Mouse (Mus musculus): Measurements from ENCODE around the gene Nol12. TPM values are rescaled to one million over a fixed set of nuclear protein-coding genes. Genes with fewer than 3 reads are reported as not detected.
A peak's percentile ranks its signal among the peaks of the same experiment; 100 is the strongest.

Gene Nol12
- polyA plus RNA-seq, 1 experiment from 2014 or later: 20.3 TPM

- 83% methylated on average over 12 of the region's 12 CpGs for WGBS (ENCODE audit: insufficient replicate concordance)
- no peak overlapping the region for H3K4me3 ChIP-seq (ENCODE audit: low read depth, low read length)
- no peaks in the 10 kb centered on the region for H3K9me3 ChIP-seq (ENCODE audit: low read length)
- no peak for DNase-seq
- no peak overlapping the region for H3K4me2 ChIP-seq (ENCODE audit: low read depth, low read length)
- H3K4me1 ChIP-seq (ENCODE audit: insufficient read depth): peaks cover 34% of the 10 kb centered on the region
- H3K9ac ChIP-seq (replicated peaks): no peak overlapping the region
- TF ChIP-seq EP300 (IDR thresholded peaks at IDR 0.05; ENCODE audit: low read depth): no peak
- no peak for TF ChIP-seq CTCF (IDR thresholded peaks at IDR 0.05; ENCODE audit: low read depth)
- H3K27me3 ChIP-seq (ENCODE audit: insufficient read depth, low read length): no peaks in the 10 kb centered on the region
- no peaks in the 10 kb centered on the region for H3K36me3 ChIP-seq (replicated peaks; ENCODE audit: insufficient read depth, low read length)
- no peak for ATAC-seq
- H3K27ac ChIP-seq (ENCODE audit: low read depth): no peak overlapping the region
Observed at GRCm38 (mm10) chr15:78919914-78920313, 14.8 kb upstream of the Nol12 start.

- Histone ChIP-seq H3K4me1 (ENCODE audit: insufficient read depth) (peaks cover 51% of the 10 kb centered on the region), H3K9ac (replicated peaks) (peak overlapping the region; percentile 58), H3K9me3 (ENCODE audit: low read length) (no peaks in the 10 kb centered on the region), H3K4me3 (ENCODE audit: low read depth, low read length) (peak overlapping the region; percentile 28), H3K27me3 (ENCODE audit: insufficient read depth, low read length) (no peaks in the 10 kb centered on the region), H3K36me3 (replicated peaks; ENCODE audit: insufficient read depth, low read length) (no peaks in the 10 kb centered on the region), H3K27ac (ENCODE audit: low read depth) (peak overlapping the region; percentile 93), H3K4me2 (ENCODE audit: low read depth, low read length) (peak overlapping the region; percentile 72)
- peak; percentile 83 for ATAC-seq
- WGBS (ENCODE audit: insufficient replicate concordance): 47% methylated on average over 7 of the region's 7 CpGs
- peak; percentile 79 for DNase-seq
- TF ChIP-seq EP300 (IDR thresholded peaks at IDR 0.05; ENCODE audit: low read depth) (peak; percentile 96), CTCF (IDR thresholded peaks at IDR 0.05; ENCODE audit: low read depth) (peak; percentile 61)
Observed at GRCm38 (mm10) chr15:78922700-78923099, 12.0 kb upstream of the Nol12 start.

- TF ChIP-seq EP300 (IDR thresholded peaks at IDR 0.05; ENCODE audit: low read depth) (0 out of 2 replicates have a peak, but pooled peaks have one; percentile 55), CTCF (IDR thresholded peaks at IDR 0.05; ENCODE audit: low read depth) (no peak)
- H3K27ac ChIP-seq (ENCODE audit: low read depth): peak overlapping the region; percentile 93
- ATAC-seq (peak; percentile 72), DNase-seq (peak; percentile 77)
- peaks cover 60% of the 10 kb centered on the region for H3K4me1 ChIP-seq (ENCODE audit: insufficient read depth)
- H3K9ac ChIP-seq (replicated peaks): peak overlapping the region; percentile 58
- peak overlapping the region; percentile 72 for H3K4me2 ChIP-seq (ENCODE audit: low read depth, low read length)
- H3K9me3 ChIP-seq (ENCODE audit: low read length): no peaks in the 10 kb centered on the region
- 36% methylated on average over 6 of the region's 6 CpGs for WGBS (ENCODE audit: insufficient replicate concordance)
- peak overlapping the region; percentile 28 for H3K4me3 ChIP-seq (ENCODE audit: low read depth, low read length)
- H3K27me3 ChIP-seq (ENCODE audit: insufficient read depth, low read length): no peaks in the 10 kb centered on the region
- H3K36me3 ChIP-seq (replicated peaks; ENCODE audit: insufficient read depth, low read length): no peaks in the 10 kb centered on the region
Observed at GRCm38 (mm10) chr15:78923585-78923984, 11.1 kb upstream of the Nol12 start.

- no peak overlapping the region for H3K4me3 ChIP-seq (ENCODE audit: low read depth, low read length)
- no peak overlapping the region for H3K4me2 ChIP-seq (ENCODE audit: low read depth, low read length)
- no peak for DNase-seq
- H3K36me3 ChIP-seq (replicated peaks; ENCODE audit: insufficient read depth, low read length): no peaks in the 10 kb centered on the region
- H3K27me3 ChIP-seq (ENCODE audit: insufficient read depth, low read length): no peaks in the 10 kb centered on the region
- WGBS (ENCODE audit: insufficient replicate concordance): 58% methylated on average over 8 of the region's 8 CpGs
- no peaks in the 10 kb centered on the region for H3K9me3 ChIP-seq (ENCODE audit: low read length)
- ATAC-seq: no peak
- H3K4me1 ChIP-seq (ENCODE audit: insufficient read depth): peaks cover 61% of the 10 kb centered on the region
- no peak for TF ChIP-seq CTCF (IDR thresholded peaks at IDR 0.05; ENCODE audit: low read depth)
- no peak for TF ChIP-seq EP300 (IDR thresholded peaks at IDR 0.05; ENCODE audit: low read depth)
- H3K27ac ChIP-seq (ENCODE audit: low read depth): peak overlapping the region; percentile 29; the same call in 1 of the 2 replicates
- 0 out of 2 replicates have a peak overlapping the region, but pooled peaks have one; percentile 42 for H3K9ac ChIP-seq (replicated peaks)
Observed at GRCm38 (mm10) chr15:78925129-78925528, 9.6 kb upstream of the Nol12 start.

GRCm38 (mm10) chr15:78926021-78926919 lies 8.5 kb upstream of the Nol12 start, which contains the start of gene Lgals1:
Lgals1 (plus strand) TSS chr15:78926725.
- 8% methylated on average over 20 of the region's 20 CpGs for WGBS (ENCODE audit: insufficient replicate concordance)
- no peaks in the 10 kb centered on the region for H3K36me3 ChIP-seq (replicated peaks; ENCODE audit: insufficient read depth, low read length)
- H3K9ac ChIP-seq (replicated peaks): peak within 1 kb of the TSS; percentile 49
- peak within 1 kb of the TSS; percentile 67 for H3K27ac ChIP-seq (ENCODE audit: low read depth)
- DNase-seq (peak; percentile 84), ATAC-seq (peak; percentile 32)
- H3K27me3 ChIP-seq (ENCODE audit: insufficient read depth, low read length): no peaks in the 10 kb centered on the region
- H3K9me3 ChIP-seq (ENCODE audit: low read length): no peaks in the 10 kb centered on the region
- TF ChIP-seq CTCF (IDR thresholded peaks at IDR 0.05; ENCODE audit: low read depth) (no peak), EP300 (IDR thresholded peaks at IDR 0.05; ENCODE audit: low read depth) (no peak)
- H3K4me2 ChIP-seq (ENCODE audit: low read depth, low read length): peak within 1 kb of the TSS; percentile 69
- peaks cover 61% of the 10 kb centered on the region for H3K4me1 ChIP-seq (ENCODE audit: insufficient read depth)
- peak within 1 kb of the TSS; percentile 43 for H3K4me3 ChIP-seq (ENCODE audit: low read depth, low read length)

GRCm38 (mm10) chr15:78927021-78927787 lies 7.5 kb upstream of the Nol12 start:
- Histone ChIP-seq H3K4me3 (ENCODE audit: low read depth, low read length) (peak overlapping the region; percentile 43), H3K4me2 (ENCODE audit: low read depth, low read length) (peak overlapping the region; percentile 69), H3K9me3 (ENCODE audit: low read length) (no peaks in the 10 kb centered on the region), H3K27ac (ENCODE audit: low read depth) (peak overlapping the region; percentile 67), H3K27me3 (ENCODE audit: insufficient read depth, low read length) (no peaks in the 10 kb centered on the region), H3K9ac (replicated peaks) (peak overlapping the region; percentile 49), H3K4me1 (ENCODE audit: insufficient read depth) (peaks cover 57% of the 10 kb centered on the region), H3K36me3 (replicated peaks; ENCODE audit: insufficient read depth, low read length) (no peaks in the 10 kb centered on the region)
- DNase-seq (no peak), ATAC-seq (no peak)
- WGBS (ENCODE audit: insufficient replicate concordance): 14% methylated on average over 15 of the region's 15 CpGs
- TF ChIP-seq EP300 (IDR thresholded peaks at IDR 0.05; ENCODE audit: low read depth) (no peak), CTCF (IDR thresholded peaks at IDR 0.05; ENCODE audit: low read depth) (no peak)

Data from liver, postnatal 0 days (tissue).